Mouse (Mus musculus) skeletal muscle tissue, adult 2 months (tissue): ENCODE data around the gene Nudt15.
"Not testable (repeated sequence)": the region's sequence is repeated elsewhere in the genome, so short reads cannot be mapped to it uniquely, and the experiment has no call there.

ENCODE experiments used
- DNase-seq: peaks from one replicate; pipeline ENCODE4 v3.0.0-alpha.2; 2012; ENCODE audit warnings: low read depth, low spot score

Gene Nudt15

GRCm38 (mm10) chr14:73548051-73548450 is at the start of gene Nudt15:
Nudt15 (minus strand) TSS chr14:73548242.
- no peak for DNase-seq

GRCm38 (mm10) chr14:73592166-73592565 is 44.1 kb upstream of the Nudt15 start:
- DNase-seq = no peak

GRCm38 (mm10) chr14:73588080-73588479 is 40.0 kb upstream of the Nudt15 start:
- DNase-seq = no peak

GRCm38 (mm10) chr14:73576336-73576735 is 28.3 kb upstream of the Nudt15 start:
- no peak for DNase-seq

- DNase-seq = no peak
Observed at GRCm38 (mm10) chr14:73574053-73574452, 26.0 kb upstream of the Nudt15 start.

GRCm38 (mm10) chr14:73571143-73571542 is 23.1 kb upstream of the Nudt15 start:
- DNase-seq = no peak

- DNase-seq = not testable (repeated sequence)
Observed at GRCm38 (mm10) chr14:73569831-73570230, 21.8 kb upstream of the Nudt15 start.

GRCm38 (mm10) chr14:73553122-73553696 is 5.2 kb upstream of the Nudt15 start:
- no peak for DNase-seq

- peak; percentile 92 for DNase-seq
Observed at GRCm38 (mm10) chr14:73552341-73553121, 4.5 kb upstream of the Nudt15 start.

- DNase-seq = no peak
Observed at GRCm38 (mm10) chr14:73551164-73551563, 3.1 kb upstream of the Nudt15 start.

GRCm38 (mm10) chr14:73550732-73551131 is 2.7 kb upstream of the Nudt15 start:
- no peak for DNase-seq

GRCm38 (mm10) chr14:73550291-73550690 is 2.2 kb upstream of the Nudt15 start:
- no peak for DNase-seq

GRCm38 (mm10) chr14:73547034-73547433 is 1.0 kb downstream of the Nudt15 start:
- DNase-seq = no peak

- DNase-seq = no peak
Observed at GRCm38 (mm10) chr14:73543781-73544180, 4.3 kb downstream of the Nudt15 start.

- no peak for DNase-seq
Observed at GRCm38 (mm10) chr14:73535641-73536040, 12.4 kb downstream of the Nudt15 start.

GRCm38 (mm10) chr14:73533755-73534465 is 14.1 kb downstream of the Nudt15 start:
- DNase-seq = no peak

GRCm38 (mm10) chr14:73528661-73529060 is 19.4 kb downstream of the Nudt15 start:
- not testable (repeated sequence) for DNase-seq

GRCm38 (mm10) chr14:73524766-73525448 is 23.1 kb downstream of the Nudt15 start, which contains the start of gene Sucla2:
Sucla2 (plus strand) TSS chr14:73525319.
- peak; percentile 95 for DNase-seq

- no peak for DNase-seq
Observed at GRCm38 (mm10) chr14:73524136-73524535, 23.9 kb downstream of the Nudt15 start.

- DNase-seq = peak; percentile 93
Observed at GRCm38 (mm10) chr14:73509765-73510423, 38.1 kb downstream of the Nudt15 start, which contains the start of gene Med4. Med4 (plus strand) TSS chr14:73510025.
